Mouse (Mus musculus): ENCODE data around the gene Tfap4. TPM values are rescaled to one million over a fixed set of nuclear protein-coding genes. Genes with fewer than 3 reads are reported as not detected.

Gene Tfap4
- total RNA-seq (2021), result 1 to 10 TPM; 2.8 to 3.1 TPM
- long read RNA-seq, experiment 1, partial matches to known transcripts, result 0 of 1 reads
- long read RNA-seq, experiment 1, other reads (novel, unspliced or antisense), result 0 of 1 reads
- long read RNA-seq, experiment 2, partial matches to known transcripts, result 0 of 1 reads
- long read RNA-seq, experiment 2, other reads (novel, unspliced or antisense), result 0 of 1 reads

GRCm38 (mm10) chr16:4559715-4560144, at the start of gene Tfap4:
Tfap4 (minus strand) TSS chr16:4559854.
- intact Hi-C loops (cut with DNase I), result loop anchor here (5.0 kb wide), 1 partner anchor 33 kb away; the partner anchor contains the start of gene Glis2
- peak; percentile 82 to 95 for DNase-seq (ENCODE audit: low spot score in 2 of 2)

GRCm38 (mm10) chr16:4608532-4609059, 48.9 kb upstream of the Tfap4 start:
- DNase-seq (ENCODE audit: low spot score in 2 of 2), result no peak
- intact Hi-C loops (cut with DNase I), result loop anchor here (5.0 kb wide), 2 partner anchors 56 to 121 kb away; no protein-coding TSS in a partner anchor

DNA sequence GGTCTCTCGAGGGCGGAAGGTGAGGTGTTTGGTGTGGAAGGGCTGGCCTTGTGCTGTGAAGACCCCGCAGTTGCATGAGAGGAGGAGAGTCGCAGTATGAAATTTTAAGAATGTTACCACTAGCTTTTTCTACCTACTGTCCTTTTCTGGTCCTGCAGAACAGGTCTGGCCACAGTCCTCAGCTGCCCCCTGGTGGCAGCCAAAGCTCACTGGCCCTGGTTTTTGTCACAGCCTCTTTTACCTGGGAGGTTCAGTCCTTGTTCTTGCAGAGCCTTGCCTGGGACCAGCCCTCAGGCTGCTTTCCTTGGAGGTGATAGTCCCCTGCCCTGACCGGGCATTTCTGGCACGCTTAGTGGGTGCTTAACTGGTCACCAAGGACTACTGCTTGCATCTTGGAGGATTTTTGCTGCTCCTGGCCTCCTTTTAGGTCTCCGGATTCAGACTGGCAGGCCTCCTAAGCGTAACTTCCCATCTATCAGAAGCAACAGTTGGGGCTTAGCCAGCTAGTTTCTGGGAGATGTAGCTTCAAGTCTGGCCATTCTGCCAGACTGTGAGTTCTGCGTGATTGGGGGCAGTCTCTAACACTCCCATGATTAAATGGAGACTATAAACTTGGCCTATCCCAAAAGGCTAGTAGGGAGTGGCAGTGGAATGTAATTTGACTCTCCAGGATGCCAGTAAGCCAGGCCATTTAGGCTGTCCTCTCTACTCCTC, 48.3 kb upstream of the Tfap4 start:
- peak; percentile 82 to 85 for DNase-seq (ENCODE audit: low spot score in 2 of 2)
- intact Hi-C loops (cut with DNase I), result loop anchor here (2.0 to 5.0 kb wide), 3 partner anchors 41 to 121 kb away; no protein-coding TSS in a partner anchor

GRCm38 (mm10) chr16:4606431-4607084, 46.9 kb upstream of the Tfap4 start:
- intact Hi-C loops (cut with DNase I), result loop anchor here (2.0 to 5.0 kb wide), 3 partner anchors 40 to 119 kb away; no protein-coding TSS in a partner anchor
- DNase-seq (ENCODE audit: low spot score in 2 of 2), result peak in 1 of 2 experiments; percentile 33

DNA sequence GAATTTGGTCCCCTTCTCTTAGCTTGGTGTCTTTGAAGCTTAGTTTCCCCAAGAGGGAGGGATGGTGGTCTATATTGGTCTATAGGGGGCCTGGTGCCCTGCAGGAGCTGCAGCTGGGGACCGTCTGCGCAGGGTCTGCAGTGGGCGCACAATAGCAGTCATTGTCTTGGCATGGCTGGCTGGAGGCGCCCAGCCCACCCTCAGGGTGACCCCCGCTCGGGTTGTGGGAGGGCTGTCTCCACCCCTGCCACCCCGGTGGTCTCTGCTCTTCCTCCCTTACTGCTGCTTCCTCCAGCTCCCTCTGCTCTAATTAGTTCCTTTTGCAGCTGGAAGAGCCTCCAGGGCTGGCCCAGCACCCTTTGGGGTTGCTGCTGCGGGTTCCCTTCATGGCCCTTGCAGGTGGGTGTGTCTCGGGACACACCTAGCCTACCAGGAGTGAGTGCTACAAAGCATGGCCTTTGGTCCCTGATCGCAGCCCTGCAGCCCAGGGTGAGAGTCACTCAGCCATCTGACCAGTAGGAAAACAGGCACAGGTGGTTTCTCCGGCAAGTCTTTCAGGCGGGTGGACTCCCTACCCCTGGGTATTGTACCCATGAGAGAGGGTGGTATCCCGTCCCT, 46.0 kb upstream of the Tfap4 start:
- DNase-seq (ENCODE audit: low spot score in 2 of 2), result no peak
- intact Hi-C loops (cut with DNase I), result loop anchor here (2.0 to 5.0 kb wide), 3 partner anchors 39 to 118 kb away; no protein-coding TSS in a partner anchor

- intact Hi-C loops (cut with DNase I), result no loop called here
- DNase-seq (ENCODE audit: low spot score in 2 of 2), result no peak
Measured at GRCm38 (mm10) chr16:4604293-4604837, 44.7 kb upstream of the Tfap4 start.

DNA sequence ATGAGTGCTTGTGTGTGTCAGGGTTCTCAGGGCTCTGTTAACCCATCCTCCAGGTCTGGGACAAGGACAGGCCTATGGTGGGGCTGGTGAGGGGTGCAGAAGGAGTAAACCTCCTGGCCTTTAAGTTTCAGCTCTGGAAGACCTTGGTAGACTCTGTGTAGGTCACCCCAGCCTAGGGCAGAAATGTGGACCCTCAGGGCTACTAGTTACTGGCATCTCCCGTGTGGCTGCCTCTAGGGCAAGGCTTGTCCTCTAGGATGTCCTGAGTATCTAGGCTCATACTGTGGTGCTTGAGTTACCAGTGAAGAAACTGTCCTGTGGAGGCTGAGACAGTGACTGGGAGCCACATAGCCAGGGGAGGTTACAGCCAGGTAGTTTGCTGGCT, 43.8 kb upstream of the Tfap4 start:
- intact Hi-C loops (cut with DNase I), result no loop called here
- no peak for DNase-seq (ENCODE audit: low spot score in 2 of 2)

DNA sequence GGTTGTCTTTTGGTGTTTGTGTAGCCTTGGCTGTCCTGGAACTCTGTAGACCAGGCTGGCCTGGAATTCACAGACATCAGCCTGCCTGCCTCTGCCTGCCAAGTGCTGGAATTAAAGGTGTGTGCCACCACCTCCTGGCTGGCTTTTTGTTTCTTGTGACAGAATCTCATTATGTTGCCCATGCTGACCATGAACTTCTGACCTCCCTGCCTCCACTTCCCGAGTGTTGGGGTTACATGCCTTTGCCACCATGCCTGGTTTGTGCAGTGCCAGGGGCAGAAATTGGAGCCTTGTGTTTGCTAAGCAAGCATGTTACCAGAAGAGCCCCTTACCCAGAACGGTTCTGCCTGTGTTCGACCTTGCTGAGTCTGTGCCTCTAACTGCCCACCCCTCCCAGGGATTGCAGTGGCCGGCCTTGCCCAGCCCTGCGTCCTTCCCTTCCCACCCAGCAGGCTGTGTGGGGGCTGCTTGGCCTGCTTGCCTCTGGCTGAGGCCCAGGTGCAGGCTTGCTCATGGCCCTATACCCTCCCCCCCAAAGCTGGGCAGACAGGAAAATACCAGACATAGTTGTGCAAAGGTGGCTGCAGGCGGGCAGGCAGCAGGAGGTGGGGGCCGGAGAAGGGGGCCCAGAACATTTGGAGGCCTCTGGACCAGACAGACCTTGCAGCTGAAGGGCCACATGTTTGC, 43.3 kb upstream of the Tfap4 start:
- DNase-seq (ENCODE audit: low spot score in 2 of 2), result no peak
- intact Hi-C loops (cut with DNase I), result no loop called here

DNA sequence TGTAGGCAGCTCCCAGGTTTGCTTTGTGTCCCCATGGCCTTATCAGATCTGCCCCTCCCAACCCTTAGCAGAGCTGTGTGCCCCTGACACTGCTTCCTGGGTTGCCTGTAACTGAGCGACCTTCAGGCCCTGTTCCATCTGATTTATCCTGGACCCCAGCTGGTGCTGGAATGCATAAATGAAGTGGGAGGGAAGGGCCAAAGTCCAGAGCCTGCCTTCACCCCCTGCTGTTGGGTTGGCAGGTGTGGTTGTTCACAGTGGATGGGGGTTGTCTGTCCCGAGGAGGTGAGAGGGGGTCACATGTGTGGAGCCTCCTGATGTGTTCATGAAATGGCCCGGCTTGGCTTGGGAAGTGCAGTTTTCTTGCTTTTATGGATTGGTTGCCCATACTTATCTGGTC, 42.5 kb upstream of the Tfap4 start:
- no peak for DNase-seq (ENCODE audit: low spot score in 2 of 2)
- intact Hi-C loops (cut with DNase I), result no loop called here

GRCm38 (mm10) chr16:4600701-4601310, 41.2 kb upstream of the Tfap4 start:
- intact Hi-C loops (cut with DNase I), result no loop called here
- DNase-seq (ENCODE audit: low spot score in 2 of 2), result no peak

DNA sequence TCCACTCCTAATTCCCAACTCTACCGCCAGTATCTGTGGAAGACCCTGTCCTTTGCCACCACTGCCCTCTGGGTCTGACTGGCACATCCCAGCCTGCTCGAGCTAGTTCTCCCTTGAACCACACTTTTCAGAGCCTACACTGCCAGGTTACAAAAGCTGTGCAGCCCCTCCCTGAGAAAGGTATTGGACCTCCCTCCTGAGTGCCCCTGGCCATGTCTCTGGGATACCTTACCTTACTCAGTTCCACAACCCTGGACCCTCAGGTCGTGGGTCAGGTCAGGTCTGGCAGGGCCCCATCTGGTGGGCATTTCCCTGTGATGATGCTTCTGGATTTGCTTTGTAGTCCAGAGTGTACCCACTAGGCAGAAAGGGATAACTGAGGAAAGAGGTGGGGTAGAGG, 40.0 kb upstream of the Tfap4 start:
- no peak for DNase-seq (ENCODE audit: low spot score in 2 of 2)
- intact Hi-C loops (cut with DNase I), result no loop called here

- no peak for DNase-seq (ENCODE audit: low spot score in 2 of 2)
- intact Hi-C loops (cut with DNase I), result no loop called here
Measured at GRCm38 (mm10) chr16:4598891-4599543, 39.4 kb upstream of the Tfap4 start.

GRCm38 (mm10) chr16:4598041-4598440, 38.4 kb upstream of the Tfap4 start:
- intact Hi-C loops (cut with DNase I), result no loop called here
- no peak for DNase-seq (ENCODE audit: low spot score in 2 of 2)

DNA sequence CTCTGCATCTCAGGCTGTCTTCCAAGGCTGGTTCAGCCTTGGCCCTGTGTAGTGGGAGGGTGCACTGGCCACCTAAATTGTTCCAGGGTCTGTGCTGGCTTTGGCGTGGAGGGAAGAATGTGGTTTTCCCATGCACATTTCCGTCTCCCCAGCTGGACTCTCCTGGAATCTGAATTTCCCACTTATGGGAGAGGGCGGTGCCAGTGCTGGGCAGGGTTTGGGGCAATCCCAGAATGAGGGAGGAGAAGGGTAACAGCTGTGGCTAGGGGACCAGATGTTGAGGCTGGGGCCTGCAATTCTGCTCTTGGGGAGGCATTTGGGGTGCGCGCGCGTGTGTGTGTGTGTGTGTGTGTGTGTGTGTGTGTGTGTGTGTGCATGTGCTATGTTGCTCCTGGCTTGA, 37.6 kb upstream of the Tfap4 start:
- intact Hi-C loops (cut with DNase I), result no loop called here
- DNase-seq (ENCODE audit: low spot score in 2 of 2), result no peak

- intact Hi-C loops (cut with DNase I), result no loop called here
- no peak for DNase-seq (ENCODE audit: low spot score in 2 of 2)
Measured at GRCm38 (mm10) chr16:4596836-4597235, 37.2 kb upstream of the Tfap4 start.

DNA sequence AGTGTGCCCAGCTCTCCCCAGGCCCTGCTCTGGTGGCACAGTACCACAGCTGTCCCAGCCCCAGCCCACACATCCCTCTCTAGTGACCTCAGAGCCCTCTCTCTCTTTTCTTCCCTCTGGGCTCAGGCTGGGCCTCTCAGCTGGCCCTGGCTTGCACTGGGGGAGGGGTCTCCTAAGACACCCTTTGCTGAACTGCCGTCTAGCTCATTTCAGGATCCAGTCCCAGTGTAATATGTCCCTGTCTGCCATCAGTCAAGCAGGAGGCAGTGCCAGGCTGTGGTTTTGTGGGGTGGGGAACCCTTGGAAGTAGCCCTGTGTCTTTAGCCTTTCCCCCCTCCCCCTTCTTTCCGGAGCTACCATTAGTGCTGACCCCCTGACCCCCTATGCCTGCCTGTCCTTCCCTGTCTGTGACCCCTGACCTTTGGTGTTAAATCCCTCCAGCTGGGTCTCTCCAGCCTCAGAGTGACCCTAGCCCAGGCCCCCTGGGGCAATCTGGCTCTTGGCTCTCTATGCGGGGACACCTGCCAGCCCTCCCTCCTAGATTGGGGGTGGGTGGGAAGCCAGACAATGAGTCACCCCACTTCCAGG, 36.6 kb upstream of the Tfap4 start:
- no peak for DNase-seq (ENCODE audit: low spot score in 2 of 2)
- intact Hi-C loops (cut with DNase I), result no loop called here

DNA sequence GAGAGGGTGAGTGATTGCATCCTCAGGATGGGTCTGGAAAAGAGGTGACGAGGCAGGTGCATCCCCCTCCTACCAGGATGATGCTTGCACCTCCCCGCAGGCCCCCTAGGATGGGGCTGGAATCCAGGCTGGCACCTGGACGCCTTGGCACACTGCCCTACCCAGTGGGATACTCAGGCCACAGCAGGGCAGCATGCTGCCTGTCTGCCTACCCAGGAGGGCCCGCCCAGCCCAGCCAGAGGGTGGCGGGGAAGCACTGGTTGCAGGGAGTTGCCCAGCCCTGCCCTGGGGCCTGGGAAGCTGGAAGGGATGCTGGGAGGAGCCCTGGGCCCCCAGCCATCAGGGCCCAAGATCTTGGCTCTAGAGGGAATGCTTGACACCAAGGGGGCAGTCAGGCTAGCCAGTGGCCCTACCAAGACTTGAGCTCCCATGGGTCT, 35.9 kb upstream of the Tfap4 start:
- no peak for DNase-seq (ENCODE audit: low spot score in 2 of 2)
- intact Hi-C loops (cut with DNase I), result no loop called here
